In genomic region chr15:95561303-95561702, GRCm38 (mm10) we compare ENCODE assay signal across 37 mouse cellular contexts. TPM values are rescaled to one million over a fixed set of nuclear protein-coding genes. Genes with fewer than 3 reads are reported as not detected.
"Had no signal": no experiment of that assay in that cellular context is flagged by ENCODE, and none has a peak within 500 bp of the region (broad histone marks: within the 10 kb centered on the region; RNA-seq: fewer than 3 reads in every experiment).

No protein-coding gene starts in this region.

- ATAC-seq: liver, embryonic 12.5 days; liver, postnatal 0 days; lung, postnatal 0 days; midbrain, embryonic 13.5 days; midbrain, embryonic 15.5 days; midbrain, embryonic 16.5 days had no signal

- H3K36me3 ChIP-seq: limb, embryonic 10.5 days; limb, embryonic 12.5 days; limb, embryonic 13.5 days; limb, embryonic 15.5 days; liver, embryonic 12.5 days; liver, embryonic 13.5 days; liver, embryonic 15.5 days; lung, embryonic 15.5 days; midbrain, embryonic 10.5 days; midbrain, embryonic 12.5 days; midbrain, embryonic 13.5 days; midbrain, embryonic 15.5 days; neural tube, embryonic 12.5 days; neural tube, embryonic 13.5 days had no signal

- H3K4me1 ChIP-seq: limb, embryonic 12.5 days; limb, embryonic 13.5 days; limb, embryonic 15.5 days; liver, embryonic 12.5 days; liver, embryonic 13.5 days; liver, embryonic 15.5 days; lung, embryonic 15.5 days; megakaryocyte, embryonic 14.5 days; midbrain, embryonic 10.5 days; midbrain, embryonic 12.5 days; midbrain, embryonic 13.5 days; midbrain, embryonic 15.5 days; neural tube, embryonic 12.5 days; neural tube, embryonic 13.5 days had no signal

- H3K9ac ChIP-seq: limb, embryonic 12.5 days; limb, embryonic 13.5 days; limb, embryonic 15.5 days; liver, embryonic 12.5 days; liver, embryonic 13.5 days; liver, embryonic 14.5 days; liver, embryonic 15.5 days; liver, postnatal 0 days; lung, embryonic 14.5 days; lung, embryonic 15.5 days; midbrain, embryonic 12.5 days; midbrain, embryonic 13.5 days; midbrain, embryonic 15.5 days; neural tube, embryonic 12.5 days; neural tube, embryonic 13.5 days had no signal

- H3K4me3 ChIP-seq: limb, embryonic 10.5 days; limb, embryonic 12.5 days; limb, embryonic 13.5 days; limb, embryonic 15.5 days; liver, embryonic 12.5 days; liver, embryonic 13.5 days; liver, embryonic 15.5 days; lung, embryonic 15.5 days; megakaryocyte, embryonic 14.5 days; midbrain, embryonic 10.5 days; midbrain, embryonic 12.5 days; midbrain, embryonic 13.5 days; midbrain, embryonic 15.5 days; myocyte; neural tube, embryonic 12.5 days; neural tube, embryonic 13.5 days had no signal

- H3K27ac ChIP-seq: limb, embryonic 10.5 days; limb, embryonic 12.5 days; limb, embryonic 13.5 days; limb, embryonic 15.5 days; liver, embryonic 12.5 days; liver, embryonic 13.5 days; liver, embryonic 14.5 days; liver, embryonic 15.5 days; lung, embryonic 15.5 days; macrophage; midbrain, embryonic 10.5 days; midbrain, embryonic 12.5 days; midbrain, embryonic 13.5 days; midbrain, embryonic 15.5 days; neural tube, embryonic 12.5 days; neural tube, embryonic 13.5 days had no signal

- H3K4me2 ChIP-seq: limb, embryonic 12.5 days; limb, embryonic 13.5 days; limb, embryonic 15.5 days; liver, embryonic 11.5 days; liver, embryonic 12.5 days; liver, embryonic 13.5 days; liver, embryonic 15.5 days; lung, embryonic 14.5 days; lung, embryonic 15.5 days; midbrain, embryonic 11.5 days; midbrain, embryonic 12.5 days; midbrain, embryonic 13.5 days; midbrain, embryonic 15.5 days; neural tube, embryonic 12.5 days; neural tube, embryonic 13.5 days had no signal

- DNase-seq: left cerebral cortex, postnatal 4 days; liver; liver, embryonic 13.5 days; liver, postnatal 0 days; lung, adult 18-20 months; lung, adult 2 months; lung, embryonic 14.5 days; lung, postnatal 10 days; lung, postnatal 14 days; lung, postnatal 36 days; lung, postnatal 4 days had no signal

- H3K9me3 ChIP-seq: limb, embryonic 10.5 days; limb, embryonic 13.5 days; limb, embryonic 15.5 days; liver, embryonic 12.5 days; liver, embryonic 13.5 days; liver, embryonic 15.5 days; lung, embryonic 15.5 days; midbrain, embryonic 10.5 days; midbrain, embryonic 12.5 days; midbrain, embryonic 13.5 days; midbrain, embryonic 15.5 days; neural tube, embryonic 13.5 days had no signal

- H3K27me3 ChIP-seq: limb, embryonic 12.5 days; limb, embryonic 13.5 days; limb, embryonic 15.5 days; liver, embryonic 12.5 days; liver, embryonic 13.5 days; liver, embryonic 15.5 days; lung, embryonic 15.5 days; megakaryocyte, embryonic 14.5 days; midbrain, embryonic 12.5 days; midbrain, embryonic 13.5 days; midbrain, embryonic 15.5 days; neural tube, embryonic 12.5 days; neural tube, embryonic 13.5 days had no signal

RNA-seq across cellular contexts. Expression of gene Nell2, which starts 32.9 kb away (rescaled TPM):
- total RNA-seq: liver, adult 2 months; megakaryocyte progenitor cell, adult 5-6 weeks; megakaryocyte, adult 5-6 weeks; megakaryocyte-erythroid progenitor cell, adult 5-6 weeks; monocyte, adult 5-6 weeks had no signal
- polyA plus RNA-seq: liver, adult 2 months; macrophage had no signal
